Mouse (Mus musculus): ENCODE measurements around the gene 4933415F23Rik. TPM values are rescaled to one million over a fixed set of nuclear protein-coding genes. Genes with fewer than 3 reads are reported as not detected.

Gene 4933415F23Rik
- polyA plus RNA-seq (2012; rRNA removed): not detected in 2 replicates

DNA sequence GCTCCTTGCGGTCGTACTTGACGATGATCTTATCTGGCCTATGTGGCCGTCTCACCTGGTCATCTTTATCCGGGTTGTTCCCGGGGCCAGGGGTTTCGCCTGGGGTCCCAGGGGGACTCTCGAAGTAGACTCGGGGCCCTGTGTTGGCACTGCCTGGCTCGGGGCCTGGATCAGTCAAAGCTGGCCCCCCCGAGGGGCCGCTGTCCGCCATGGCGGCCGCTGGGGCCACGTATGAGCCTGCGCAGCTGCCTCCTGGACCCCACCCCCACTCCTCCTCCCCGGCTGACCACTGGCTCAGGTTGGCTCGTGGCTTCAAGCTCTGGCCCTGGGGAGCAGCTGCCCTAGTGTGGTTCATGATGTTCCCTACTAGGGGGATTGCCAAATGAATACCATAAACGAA, at the start of gene 4933415F23Rik:
TSS of gene 4933415F23Rik (minus strand) at position 233 of the 400 bp plus-strand sequence.

